Mouse (Mus musculus) ovary, postnatal 36 days (tissue): ENCODE measurements around the gene Gm44596.
"Not testable (repeated sequence)": the region's sequence is repeated elsewhere in the genome, so short reads cannot be mapped to it uniquely, and the experiment has no call there.

Experiments used
- DNase-seq: peaks from one replicate; pipeline ENCODE4 v3.0.0; 2022; ENCODE audit warnings: low spot score, mixed read lengths

Gm44596 gene

GRCm38 (mm10) chr6:128380594-128381167 is 5.4 kb downstream of the Gm44596 start:
- DNase-seq, result not testable (repeated sequence)

DNA sequence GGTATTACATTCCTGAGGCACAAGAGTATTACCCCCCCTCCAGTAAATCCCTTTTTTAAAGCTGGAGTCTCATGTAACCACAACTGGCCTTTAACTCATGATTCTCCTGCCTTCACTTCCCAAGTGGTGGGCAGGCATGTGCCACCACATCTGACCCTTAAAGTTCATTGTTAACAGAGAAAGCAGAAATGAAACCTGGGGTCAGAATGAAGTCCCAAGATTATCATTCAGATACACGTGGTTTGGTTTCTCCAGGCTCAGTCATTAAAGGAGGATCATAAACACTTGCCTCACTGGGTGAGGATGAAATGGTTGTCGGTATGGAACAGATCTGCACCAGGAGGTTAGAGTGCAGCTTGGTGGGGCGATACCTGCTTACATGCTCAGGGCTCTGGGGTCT is 6.0 kb downstream of the Gm44596 start:
- no peak for DNase-seq

DNA sequence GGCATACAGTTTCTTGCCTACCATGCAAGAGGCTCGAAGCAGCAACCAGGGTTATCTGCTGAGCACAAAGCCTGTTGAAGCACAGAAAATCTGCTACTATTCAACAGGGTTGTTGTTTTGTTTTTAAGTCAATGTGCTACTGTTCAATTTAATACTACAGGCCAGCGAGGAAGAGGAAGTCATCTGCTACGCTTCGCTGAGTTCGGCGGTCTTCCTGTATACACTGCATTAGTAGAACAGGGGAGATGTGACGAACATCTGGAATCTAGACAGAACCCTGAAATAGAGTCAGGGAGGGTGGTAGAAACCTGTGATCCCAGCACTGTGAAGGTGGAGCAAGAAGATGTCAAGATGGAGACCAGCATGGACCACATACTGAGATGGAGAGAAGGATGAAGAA is 8.4 kb downstream of the Gm44596 start:
- no peak for DNase-seq

DNA sequence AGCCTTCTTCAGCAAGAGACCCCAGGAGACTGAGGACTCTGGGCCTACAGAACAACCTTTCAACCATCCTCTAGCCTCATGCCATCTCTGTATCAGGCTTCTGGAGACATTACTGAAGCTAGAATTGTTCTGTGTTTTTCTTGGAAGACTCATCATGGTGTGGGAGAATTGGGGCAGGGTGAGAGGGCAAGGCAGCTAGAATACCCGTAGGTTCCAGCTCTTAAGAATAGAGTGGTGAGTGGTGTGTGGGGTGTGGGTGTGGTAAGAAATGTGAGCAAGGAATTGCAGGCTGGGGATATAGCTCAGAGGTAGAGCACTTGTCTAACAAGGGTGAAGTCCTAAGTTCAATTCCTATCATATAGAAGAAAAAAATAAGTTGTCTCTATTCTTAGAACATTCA is 9.7 kb downstream of the Gm44596 start:
- DNase-seq, result no peak

GRCm38 (mm10) chr6:128389185-128389584 is 13.9 kb downstream of the Gm44596 start:
- DNase-seq, result no peak

DNA sequence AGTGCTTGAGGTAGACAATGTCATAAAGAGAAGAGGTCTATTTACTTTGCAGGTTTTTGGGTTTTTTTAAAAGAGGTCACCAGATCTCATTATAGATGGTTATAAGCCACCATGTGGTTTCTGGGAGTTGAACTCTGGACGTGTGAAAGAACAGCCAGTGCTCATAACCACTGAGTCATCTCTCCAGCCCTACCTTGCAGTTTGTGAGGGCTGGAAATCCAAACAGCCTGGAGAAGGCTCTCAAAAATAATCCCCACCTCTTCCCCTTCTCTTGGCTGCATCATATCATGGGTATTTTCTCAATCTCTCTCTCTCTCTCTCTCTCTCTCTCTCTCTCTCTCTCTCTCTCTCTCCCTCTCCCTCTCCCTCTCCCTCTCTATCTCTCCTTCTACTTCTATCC is 15.4 kb downstream of the Gm44596 start:
- no peak for DNase-seq

DNA sequence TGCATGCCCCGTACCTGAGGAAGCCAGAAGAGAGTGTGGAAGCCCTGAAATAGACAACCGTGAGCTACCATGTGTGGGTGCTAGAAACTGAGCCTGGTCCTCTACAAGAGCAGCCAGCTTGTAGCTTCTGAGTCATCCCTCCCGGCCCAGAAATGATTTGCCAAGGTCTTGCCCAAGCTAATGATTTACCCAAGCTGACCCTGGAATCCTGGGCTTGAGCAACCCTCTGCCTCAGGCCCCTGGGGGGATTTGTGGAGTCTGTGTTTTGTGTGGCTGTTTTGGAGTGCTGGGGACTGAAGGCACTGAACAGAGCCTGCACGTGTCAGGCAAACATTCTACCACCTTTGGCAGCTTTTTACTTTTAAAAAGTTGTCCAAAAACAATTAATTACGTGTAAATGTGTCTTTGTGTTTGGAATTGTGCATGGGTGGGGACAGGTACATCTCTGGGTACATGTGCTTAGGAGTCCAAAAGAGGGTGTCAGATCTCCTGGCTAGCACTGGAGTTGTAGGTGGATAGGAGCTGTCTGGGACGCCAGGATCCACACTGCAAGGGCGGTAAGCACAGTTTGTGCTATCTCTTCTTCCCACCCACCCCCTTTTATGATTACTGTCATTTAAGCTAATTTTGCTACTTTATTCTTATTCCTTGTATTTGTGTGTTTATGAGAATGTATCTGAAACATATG is 22.4 kb downstream of the Gm44596 start:
- DNase-seq, result no peak

- DNase-seq, result no peak
Measured at GRCm38 (mm10) chr6:128398996-128399395, 23.7 kb downstream of the Gm44596 start, which contains the start of gene Nrip2. Nrip2 (plus strand) TSS chr6:128399296.

GRCm38 (mm10) chr6:128399421-128400185 is 24.3 kb downstream of the Gm44596 start:
- DNase-seq, result peak; percentile 60

GRCm38 (mm10) chr6:128404708-128405107 is 29.4 kb downstream of the Gm44596 start:
- no peak for DNase-seq

- no peak for DNase-seq
Measured at GRCm38 (mm10) chr6:128408544-128409125, 33.3 kb downstream of the Gm44596 start.

DNA sequence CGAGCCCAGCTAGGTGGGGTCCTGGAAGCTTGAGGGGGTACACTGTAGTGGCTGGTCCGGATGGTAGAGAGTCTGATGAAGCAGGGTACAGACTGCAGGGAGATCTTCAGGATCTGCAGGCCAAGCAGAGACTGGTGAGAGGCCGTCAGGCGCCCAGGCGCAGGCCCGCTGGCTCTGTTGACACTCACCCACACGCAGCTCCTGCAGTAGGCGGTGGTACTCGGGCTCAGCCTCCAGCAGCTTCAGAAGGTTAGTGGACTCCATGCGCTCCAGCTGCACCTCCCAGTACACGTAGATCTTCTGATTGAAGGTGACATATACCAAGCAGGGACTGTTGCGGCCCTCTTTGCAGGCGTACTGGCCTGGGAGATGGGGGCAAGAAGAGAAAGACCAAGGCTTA is 35.0 kb downstream of the Gm44596 start:
- DNase-seq, result no peak

DNA sequence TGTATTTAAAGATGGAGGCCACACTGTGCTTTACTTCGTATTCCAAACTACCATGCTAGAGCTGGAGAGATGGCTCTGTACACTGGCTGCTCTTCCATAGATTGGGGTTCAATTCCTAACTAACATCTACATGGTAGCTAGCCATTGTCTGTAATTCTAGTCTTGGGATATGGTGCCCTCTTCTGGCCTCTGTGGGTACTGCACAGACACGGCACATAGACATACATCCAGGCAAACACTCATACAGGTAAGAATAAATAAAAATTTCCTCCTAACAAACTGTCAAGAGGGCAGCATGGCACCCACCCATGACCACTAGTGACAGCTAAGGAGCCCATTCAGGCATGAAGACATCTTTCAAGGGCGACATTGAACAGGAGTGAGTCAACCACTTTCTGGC is 35.8 kb downstream of the Gm44596 start:
- DNase-seq, result peak; percentile 69

GRCm38 (mm10) chr6:128416169-128416568 is 40.9 kb downstream of the Gm44596 start:
- no peak for DNase-seq

DNA sequence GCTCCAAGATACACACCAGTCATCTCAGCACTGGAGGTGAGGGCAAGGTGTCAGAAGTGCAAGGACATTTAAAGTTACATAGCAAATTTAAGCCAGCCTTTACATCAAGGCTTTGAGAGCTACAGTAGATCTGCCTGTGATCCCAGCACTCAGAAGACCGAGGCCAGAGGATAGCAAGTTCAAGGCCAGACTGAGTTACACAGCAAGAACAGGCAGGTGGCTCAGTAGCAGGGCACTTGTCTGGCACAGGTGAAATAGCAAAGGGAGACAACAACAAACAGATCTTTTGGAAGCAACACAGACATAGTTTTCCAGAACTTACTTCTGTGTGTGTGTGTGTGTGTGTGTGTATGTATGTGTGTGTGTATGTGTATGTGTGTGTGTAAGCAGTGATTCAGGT is 42.8 kb downstream of the Gm44596 start:
- no peak for DNase-seq

- DNase-seq, result no peak
Measured at GRCm38 (mm10) chr6:128421036-128421435, 45.7 kb downstream of the Gm44596 start.

DNA sequence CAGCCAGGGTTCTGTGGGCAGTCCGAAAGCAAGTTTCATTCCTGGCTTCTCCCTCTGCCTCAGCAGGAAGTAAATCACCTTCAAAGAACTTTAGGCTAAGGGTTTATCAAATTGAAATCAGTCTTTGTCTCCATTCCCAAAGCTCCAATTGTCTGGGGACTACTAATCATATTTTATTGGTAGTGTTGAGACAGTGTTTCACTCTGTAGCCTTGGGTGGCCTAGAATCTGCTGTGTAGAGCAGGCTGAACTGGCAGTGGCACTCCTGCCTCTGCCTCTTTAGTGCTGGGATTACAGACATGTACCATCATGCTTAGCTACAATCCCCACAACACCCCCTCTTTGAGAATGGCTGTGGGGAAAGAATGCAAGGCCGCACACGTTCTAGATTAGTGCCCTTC is 46.2 kb downstream of the Gm44596 start:
- DNase-seq, result no peak

GRCm38 (mm10) chr6:128423496-128424268 is 48.4 kb downstream of the Gm44596 start:
- no peak for DNase-seq

- DNase-seq, result peak; percentile 94
Measured at GRCm38 (mm10) chr6:128424269-128425019, 49.1 kb downstream of the Gm44596 start, which contains the start of gene Itfg2. Itfg2 (minus strand) TSS chr6:128424931.

DNA sequence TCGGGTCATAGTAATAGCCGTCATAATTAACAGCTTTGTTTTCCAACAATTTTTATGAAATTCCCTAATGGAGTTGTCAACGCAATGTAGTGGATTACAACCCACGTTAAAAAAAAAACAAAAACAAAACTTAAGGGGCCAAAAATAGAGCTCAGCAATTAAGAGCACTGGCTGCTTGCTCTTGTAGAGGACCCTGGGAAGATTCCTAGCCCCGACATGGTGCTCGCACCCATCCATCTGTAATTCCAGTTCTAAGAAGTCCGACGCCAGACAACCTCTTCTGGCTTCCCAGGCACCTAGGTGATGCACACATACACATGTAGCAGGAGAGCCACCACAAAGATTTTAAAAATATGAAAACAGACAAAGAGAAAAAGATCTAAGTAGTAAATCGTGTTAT is 49.7 kb downstream of the Gm44596 start:
- no peak for DNase-seq

DNA sequence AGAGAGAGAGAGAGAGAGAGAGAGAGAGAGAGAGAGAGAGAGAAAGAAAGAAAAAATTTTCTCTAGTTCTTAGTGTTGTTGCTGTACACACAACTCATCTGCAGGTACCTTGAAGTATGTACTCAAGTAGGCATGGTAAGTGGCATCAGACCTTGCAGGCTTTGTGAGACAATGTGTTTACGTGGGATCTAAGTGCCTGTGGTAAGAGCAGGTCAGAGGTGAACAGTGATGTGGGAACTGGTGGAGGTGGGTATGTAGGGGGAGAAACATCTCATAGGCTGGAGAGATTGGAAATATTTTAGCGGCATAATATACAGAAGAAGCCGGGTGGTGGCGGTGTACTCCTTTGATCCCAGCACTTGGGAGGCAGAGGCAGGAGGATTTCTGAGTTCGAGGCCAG is 52.3 kb downstream of the Gm44596 start:
- DNase-seq, result no peak
